Mouse (Mus musculus): ENCODE measurements around the gene Cytl1. TPM values are rescaled to one million over a fixed set of nuclear protein-coding genes. Genes with fewer than 3 reads are reported as not detected.

Gene Cytl1
- polyA plus RNA-seq (2015; fragmentation: Nextera tagmentation; extraction: Ambion mirVana), result 1.9 and 3.3 TPM in 2 replicates

GRCm38 (mm10) chr5:37735224-37735623 is at the start of gene Cytl1:
TSS of gene Cytl1 (plus strand) at chr5:37735519.

GRCm38 (mm10) chr5:37716505-37717372 is 18.6 kb upstream of the Cytl1 start, which contains the start of gene Stk32b:
TSS of gene Stk32b (minus strand) at chr5:37717171.

Other genes starting within 250 kb of the Cytl1 start
- gene Stk32b, start 18.3 kb upstream of the Cytl1 start, polyA plus RNA-seq (2015; fragmentation: Nextera tagmentation; extraction: Ambion mirVana), result 2.6 and 6.6 TPM in 2 replicates
- gene Msx1, start 89.1 kb downstream of the Cytl1 start, polyA plus RNA-seq (2015; fragmentation: Nextera tagmentation; extraction: Ambion mirVana), result 0.66 and 2.1 TPM in 2 replicates